In the genomic region with DNA sequence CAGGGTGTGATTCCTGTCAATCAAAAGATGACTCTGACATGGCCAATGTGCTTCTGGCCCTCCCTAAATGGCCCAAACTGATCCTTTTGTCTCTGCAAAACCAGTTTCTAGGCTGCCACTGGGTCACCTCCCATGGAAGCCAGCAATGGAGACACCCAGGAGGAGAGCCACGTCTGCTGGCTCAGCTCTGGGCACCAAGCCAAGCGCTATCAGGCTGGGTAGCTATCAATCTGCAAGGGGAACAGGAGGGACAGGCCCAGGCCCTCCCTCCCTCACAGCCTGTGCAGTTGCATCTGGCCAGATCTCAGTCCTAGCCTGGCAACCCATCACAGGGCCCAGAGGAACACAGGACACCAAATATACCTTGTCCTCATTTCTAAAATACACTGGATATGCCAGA, we compare ENCODE assay signal across 8 mouse cellular contexts. TPM values are rescaled to one million over a fixed set of nuclear protein-coding genes. Genes with fewer than 3 reads are reported as not detected.
DNase-seq lines count a peak whose midpoint lies in the region; ATAC-seq and TF ChIP-seq lines count a peak whose summit lies in the region.

No protein-coding gene starts in this region.

- H3K36me3 ChIP-seq in embryonic facial prominence, embryonic 15.5 days = peaks cover 8% of the 10 kb centered on the region; the same call in 1 of the 2 replicates
- H3K36me3 ChIP-seq in hindbrain, embryonic 15.5 days = no peaks in the 10 kb centered on the region
- H3K36me3 ChIP-seq in lung, embryonic 16.5 days (ENCODE audit: control insufficient read depth, insufficient read depth, low read length) = no peaks in the 10 kb centered on the region; the same call in 1 of the 2 replicates

- 35% methylated on average over 2 of the region's 2 CpGs for WGBS in embryonic facial prominence, embryonic 15.5 days
- WGBS in hindbrain, embryonic 15.5 days = 38% methylated on average over 2 of the region's 2 CpGs
- WGBS in lung, embryonic 16.5 days = 14% methylated on average over 2 of the region's 2 CpGs

- no peak for TF ChIP-seq CTCF in layer of hippocampus, adult 2 months (conservative IDR thresholded peaks at IDR 0.05)

- no peaks in the 10 kb centered on the region for H3K9me3 ChIP-seq in embryonic facial prominence, embryonic 15.5 days (replicated peaks)
- no peaks in the 10 kb centered on the region for H3K9me3 ChIP-seq in hindbrain, embryonic 15.5 days
- H3K9me3 ChIP-seq in lung, embryonic 16.5 days (ENCODE audit: control insufficient read depth, low read length) = no peaks in the 10 kb centered on the region

- no peak overlapping the region for H3K9ac ChIP-seq in embryonic facial prominence, embryonic 15.5 days
- H3K9ac ChIP-seq in hindbrain, embryonic 15.5 days = no peak overlapping the region
- H3K9ac ChIP-seq in lung, embryonic 16.5 days (ENCODE audit: low read length) = peak overlapping the region; percentile 10; the same call in 1 of the 2 replicates

- H3K4me1 ChIP-seq in embryonic facial prominence, embryonic 15.5 days = peaks cover 67% of the 10 kb centered on the region
- peaks cover 67% of the 10 kb centered on the region for H3K4me1 ChIP-seq in hindbrain, embryonic 15.5 days (replicated peaks)
- peaks cover 49% of the 10 kb centered on the region for H3K4me1 ChIP-seq in lung, embryonic 16.5 days (replicated peaks; ENCODE audit: control insufficient read depth, insufficient read depth, low read length)

- peak overlapping the region; percentile 90 for H3K27ac ChIP-seq in layer of hippocampus, adult 2 months
- H3K27ac ChIP-seq in embryonic facial prominence, embryonic 15.5 days (replicated peaks) = 0 out of 2 replicates have a peak overlapping the region, but pooled peaks have one; percentile 44
- peak overlapping the region; percentile 25 for H3K27ac ChIP-seq in hindbrain, embryonic 15.5 days (replicated peaks)
- H3K27ac ChIP-seq in lung, embryonic 16.5 days (ENCODE audit: low read length) = peak overlapping the region; percentile 34; the same call in 1 of the 2 replicates

- H3K27me3 ChIP-seq in embryonic facial prominence, embryonic 15.5 days = no peaks in the 10 kb centered on the region
- H3K27me3 ChIP-seq in hindbrain, embryonic 15.5 days = no peaks in the 10 kb centered on the region
- no peaks in the 10 kb centered on the region for H3K27me3 ChIP-seq in lung, embryonic 16.5 days (ENCODE audit: control insufficient read depth, insufficient read depth, low read depth, low read length)

- ATAC-seq in embryonic facial prominence, embryonic 15.5 days (ENCODE audit: insufficient number of reproducible peaks, low FRiP score, low TSS enrichment, low read depth) = no peak
- ATAC-seq in hindbrain, embryonic 15.5 days (ENCODE audit: low FRiP score, low read depth) = no peak; the same call in 1 of the 2 replicates
- ATAC-seq in lung, embryonic 16.5 days (ENCODE audit: low read depth) = peak; percentile 15; the same call in 1 of the 2 replicates

- peak in 1 of 2 experiments; percentile 34 for DNase-seq in layer of hippocampus, adult 2 months (ENCODE audit: low spot score in 2 of 2)
- DNase-seq in layer of hippocampus, adult 9-10 months (ENCODE audit: low spot score) = no peak
- peak; percentile 73 to 83 for DNase-seq in adrenal gland, adult 18-20 months (ENCODE audit: low spot score in 2 of 2)
- peak; percentile 60 to 70 for DNase-seq in urinary bladder, adult 18-20 months (ENCODE audit: low spot score in 2 of 2)
- no peak for DNase-seq in thymus, postnatal 10 days (ENCODE audit: low spot score in 2 of 2)

- no peak overlapping the region for H3K4me2 ChIP-seq in embryonic facial prominence, embryonic 15.5 days (replicated peaks)
- H3K4me2 ChIP-seq in hindbrain, embryonic 15.5 days = peak overlapping the region; percentile 11
- peak overlapping the region; percentile 4; the same call in 1 of the 2 replicates for H3K4me2 ChIP-seq in lung, embryonic 16.5 days (ENCODE audit: low read depth, low read length)

- H3K4me3 ChIP-seq in layer of hippocampus, adult 2 months = peak overlapping the region; percentile 18; the same call in 1 of the 2 replicates
- H3K4me3 ChIP-seq in embryonic facial prominence, embryonic 15.5 days (replicated peaks) = no peak overlapping the region
- no peak overlapping the region for H3K4me3 ChIP-seq in hindbrain, embryonic 15.5 days
- H3K4me3 ChIP-seq in lung, embryonic 16.5 days (ENCODE audit: low read length) = no peak overlapping the region

RNA-seq across cellular contexts. Expression of a gene that starts 4.8 kb away (rescaled TPM):
- 10 to 100 TPM; 76.5 to 77.4 TPM for total RNA-seq in layer of hippocampus, adult 2 months (2021)
- total RNA-seq in adrenal gland, adult 18-20 months (2021) = 10 to 100 TPM; 27.4 to 34.7 TPM
- polyA plus RNA-seq in embryonic facial prominence, embryonic 15.5 days (2015; fragmentation: Nextera tagmentation; extraction: Ambion mirVana) = 37.3 and 38.6 TPM in 2 replicates
- 21.0 and 23.8 TPM in 2 replicates for polyA plus RNA-seq in hindbrain, embryonic 15.5 days (2015; fragmentation: Nextera tagmentation; extraction: Ambion mirVana)
- 26.3 and 30.1 TPM in 2 replicates for polyA plus RNA-seq in lung, embryonic 16.5 days (2015; fragmentation: Nextera tagmentation; extraction: Ambion mirVana)

Comparison
In these comparisons a context has a peak if more than half of its experiments do, and no peak if none do; other contexts are left out.
1. DNase-seq: peak in adrenal gland, adult 18-20 months (2 of 2) and urinary bladder, adult 18-20 months (2 of 2); none in layer of hippocampus, adult 9-10 months (single experiment) and thymus, postnatal 10 days (0 of 2).
2. H3K27ac ChIP-seq: peak in every context shown above with its lines; median percentile 90 in layer of hippocampus, adult 2 months; 44 in embryonic facial prominence, embryonic 15.5 days; 34 in lung, embryonic 16.5 days; 25 in hindbrain, embryonic 15.5 days.